Mouse (Mus musculus): ENCODE results near the gene Nkd1.

Nkd1 gene

DNA sequence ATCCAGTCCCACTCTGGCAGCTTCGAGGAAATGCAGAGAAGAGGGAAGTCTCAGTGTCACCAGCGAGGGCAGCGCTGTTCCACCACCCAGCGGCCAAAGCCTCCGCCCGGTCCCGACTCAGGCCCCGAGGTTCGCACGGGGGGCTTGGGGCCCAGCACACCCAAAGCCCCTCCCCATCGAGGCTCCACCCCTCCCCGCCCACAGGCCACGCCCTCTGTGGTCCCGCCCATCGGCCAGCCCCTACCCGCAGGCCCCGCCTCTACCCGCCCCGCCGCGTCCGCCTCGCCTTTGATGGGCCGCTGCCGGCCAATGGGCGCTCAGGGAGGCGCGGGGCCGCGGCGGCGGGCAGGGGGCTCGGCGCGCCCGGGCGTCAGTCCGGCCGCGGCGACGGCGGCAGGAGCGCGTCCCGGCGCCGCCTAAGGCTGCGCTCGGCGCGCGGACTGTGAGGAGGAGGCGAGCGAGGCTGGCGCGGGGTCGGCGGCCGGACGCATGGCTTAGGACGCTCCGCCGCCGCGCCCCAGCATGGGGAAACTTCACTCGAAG, at the start of gene Nkd1:
TSS of gene Nkd1 (plus strand) at position 370 of the 543 bp plus-strand sequence.
- peak; percentile 72 to 85 for DNase-seq (ENCODE audit: low spot score in 2 of 2)

DNA sequence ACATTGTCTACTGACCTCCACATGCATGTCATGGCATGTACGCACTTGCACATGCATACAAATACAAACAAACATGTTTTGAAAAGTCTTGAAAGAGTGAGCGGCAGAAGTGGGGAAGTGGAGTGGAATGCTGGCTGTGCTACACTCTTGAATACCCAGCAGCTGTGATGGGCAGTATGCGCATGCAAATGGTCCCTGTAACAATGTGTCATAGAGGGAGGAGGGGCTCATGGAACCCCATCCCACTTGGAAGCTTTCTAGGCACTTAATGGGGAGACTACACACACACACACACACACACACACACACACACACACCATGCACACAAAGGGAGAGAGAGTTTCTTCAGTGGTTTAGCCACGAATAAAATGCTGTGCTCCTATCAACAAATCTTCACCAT, 39.9 kb upstream of the Nkd1 start:
- no peak for DNase-seq (ENCODE audit: low spot score in 2 of 2)

DNA sequence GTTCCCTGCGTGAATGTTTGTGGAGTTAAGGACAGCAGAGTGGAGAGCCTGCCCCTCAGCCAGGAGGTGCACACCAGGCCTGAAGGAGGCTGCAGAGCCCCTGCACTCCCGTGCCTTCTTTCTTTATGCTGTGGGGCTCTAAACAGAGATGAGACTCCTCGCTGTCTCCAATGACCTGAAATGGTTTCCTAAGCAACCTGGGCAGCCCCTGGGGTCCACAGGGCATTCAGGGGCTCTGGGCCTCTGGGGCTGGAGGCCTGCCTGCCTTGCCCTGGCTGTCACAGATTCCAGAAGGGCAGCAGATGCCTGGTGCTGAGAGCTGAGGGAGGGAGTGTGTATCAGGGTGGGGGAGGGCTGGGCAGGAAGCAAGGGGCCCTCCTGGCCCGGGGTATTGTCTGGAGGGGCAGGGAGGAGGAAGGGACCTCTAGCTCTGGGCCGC, 32.7 kb upstream of the Nkd1 start:
- no peak for DNase-seq (ENCODE audit: low spot score in 2 of 2)

DNA sequence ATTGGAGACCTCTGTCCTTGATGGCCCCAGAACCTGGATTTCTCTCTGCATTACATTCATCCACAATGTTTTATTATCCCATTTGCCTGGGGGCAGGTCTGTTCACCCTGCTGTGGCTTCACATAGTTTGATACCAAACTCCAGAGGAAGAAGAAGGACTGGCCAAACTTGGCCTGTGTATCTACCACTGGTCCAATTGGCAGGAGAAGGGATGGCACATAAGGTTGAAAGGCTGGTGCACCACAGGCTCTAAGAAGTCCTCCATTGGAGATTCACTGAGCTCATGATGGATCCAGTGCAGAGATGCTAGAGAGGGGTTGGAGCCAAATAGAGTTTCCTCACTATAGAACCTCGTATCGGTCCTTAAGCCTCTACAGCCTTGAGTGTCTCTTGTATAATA, 27.1 kb upstream of the Nkd1 start:
- DNase-seq (ENCODE audit: low spot score in 2 of 2) = no peak

DNA sequence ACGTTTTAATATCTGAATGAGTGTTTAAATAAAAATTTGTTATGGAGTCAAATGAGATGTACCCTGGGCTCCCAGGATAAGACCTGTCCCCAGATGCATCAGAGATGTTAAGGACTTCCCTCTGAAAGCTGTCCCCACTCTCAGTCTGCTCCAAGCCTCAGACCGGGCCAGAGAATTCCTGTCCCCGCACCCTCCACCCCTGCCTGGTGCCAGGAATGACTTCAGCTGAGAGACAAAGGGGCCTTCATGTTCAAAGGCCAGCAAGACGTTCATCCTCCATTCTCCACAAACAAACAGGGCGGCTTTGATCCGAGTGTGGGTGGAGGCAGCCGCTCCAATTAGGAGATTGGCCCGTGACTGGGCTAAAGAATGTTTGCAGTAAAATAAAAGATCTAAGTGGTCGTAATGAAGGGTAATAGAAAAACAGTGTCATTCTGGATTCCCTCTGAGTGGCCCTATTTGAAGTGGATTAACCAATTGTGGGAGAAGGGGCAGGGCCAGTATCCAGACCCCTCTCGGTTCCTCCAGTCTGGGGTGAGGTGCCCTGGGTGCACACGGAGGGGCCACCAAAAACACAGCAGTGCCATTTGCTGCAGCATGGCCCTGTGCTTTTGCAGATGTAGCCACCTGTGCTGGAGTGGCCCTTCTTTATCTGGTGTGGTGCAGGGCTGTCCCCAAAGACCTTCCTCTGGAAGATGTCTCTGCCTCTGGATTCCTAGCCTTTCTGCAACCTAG, 25.9 kb upstream of the Nkd1 start:
- DNase-seq (ENCODE audit: low spot score in 2 of 2) = no peak

DNA sequence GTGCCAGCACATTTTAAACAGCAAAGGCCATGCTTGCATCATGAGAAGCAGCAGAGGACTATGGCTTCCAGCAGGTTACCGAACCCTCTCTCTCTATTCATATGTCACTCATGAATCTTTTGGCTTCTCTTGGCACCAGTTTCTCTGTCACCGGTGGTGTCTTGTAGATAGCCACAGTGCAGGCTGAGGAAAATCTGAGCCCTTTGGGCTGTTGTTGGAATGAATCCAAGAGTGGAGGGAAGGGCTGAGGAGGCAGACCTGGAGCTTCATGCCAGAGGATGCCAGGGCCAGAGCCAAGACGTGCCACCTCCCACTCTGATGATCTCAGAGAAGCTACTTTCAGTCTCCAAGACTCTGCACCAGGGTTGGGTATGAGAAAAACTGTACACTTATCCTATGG, 19.0 kb upstream of the Nkd1 start:
- no peak for DNase-seq (ENCODE audit: low spot score in 2 of 2)

DNA sequence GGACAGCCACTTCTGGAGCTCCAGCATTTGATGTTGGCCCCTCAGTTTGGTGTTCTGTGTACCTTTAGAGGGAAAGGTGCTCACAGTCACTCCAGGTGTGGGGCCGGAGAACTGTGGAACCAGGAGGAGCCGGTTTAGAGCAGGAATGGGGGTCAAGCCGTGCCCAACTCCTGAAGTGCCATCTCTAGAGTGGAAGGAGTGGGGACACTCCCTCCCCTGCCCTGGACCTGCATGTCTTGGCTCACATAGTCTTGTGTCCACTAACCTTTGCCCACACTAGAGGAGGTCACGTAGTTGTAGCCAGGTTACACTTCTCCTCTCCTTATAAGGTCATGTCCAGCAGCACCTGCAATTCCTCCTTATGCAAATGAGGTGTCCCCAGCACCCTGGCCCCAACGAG, 14.2 kb upstream of the Nkd1 start:
- DNase-seq (ENCODE audit: low spot score in 2 of 2) = no peak

DNA sequence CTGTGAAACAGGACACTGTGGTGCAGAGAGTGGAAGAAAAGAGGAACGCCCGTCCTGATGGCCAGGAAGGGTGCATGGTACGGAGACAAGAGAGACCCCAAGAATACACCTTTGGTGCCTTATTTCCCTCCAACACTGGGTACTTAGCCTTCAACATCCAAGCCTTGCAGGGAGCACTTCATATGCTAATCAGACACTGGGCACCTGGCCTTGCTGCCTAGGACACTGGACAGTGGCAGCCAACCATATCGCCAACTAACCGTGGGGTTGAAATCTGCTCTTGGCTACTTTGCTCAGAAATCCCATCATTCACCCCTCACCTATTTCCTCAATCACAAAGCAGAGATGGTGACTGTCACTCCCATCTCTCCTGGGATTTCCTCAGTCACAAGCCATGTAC, 10.1 kb upstream of the Nkd1 start:
- no peak for DNase-seq (ENCODE audit: low spot score in 2 of 2)

DNA sequence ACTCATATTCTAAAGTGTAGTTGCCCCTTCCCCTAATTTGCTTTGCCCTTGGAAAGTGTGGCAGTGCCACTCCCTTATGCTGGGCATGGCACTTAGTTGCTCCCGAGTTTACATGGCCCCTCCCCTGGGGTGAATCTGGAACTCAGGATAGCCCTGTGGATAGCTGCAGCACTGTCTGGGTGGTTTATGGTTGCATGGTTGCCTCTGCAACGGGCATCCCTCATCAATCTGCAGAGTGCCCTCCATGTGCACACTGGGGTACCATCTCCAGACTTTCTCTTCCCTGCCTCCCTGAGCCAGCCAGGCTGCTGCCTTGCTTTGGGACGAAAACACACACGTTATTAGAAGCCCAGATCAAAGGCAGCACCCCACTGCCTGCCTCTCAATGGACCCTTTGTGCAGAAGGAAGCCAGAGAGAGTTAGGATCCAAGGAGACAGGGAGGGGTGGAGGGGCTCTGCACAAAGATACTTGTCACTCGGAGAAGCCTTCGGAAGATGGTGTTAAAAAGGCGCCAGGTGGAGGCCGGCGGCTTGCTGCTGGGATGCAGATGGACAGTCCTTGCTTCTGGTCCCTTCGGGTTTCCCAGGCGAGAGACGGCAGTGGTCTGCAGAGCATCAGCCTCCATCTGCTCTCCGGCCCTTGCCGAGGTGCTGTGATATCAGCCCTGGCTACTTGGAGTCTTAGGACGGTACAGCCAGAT, 8.9 kb upstream of the Nkd1 start:
- no peak for DNase-seq (ENCODE audit: low spot score in 2 of 2)

DNA sequence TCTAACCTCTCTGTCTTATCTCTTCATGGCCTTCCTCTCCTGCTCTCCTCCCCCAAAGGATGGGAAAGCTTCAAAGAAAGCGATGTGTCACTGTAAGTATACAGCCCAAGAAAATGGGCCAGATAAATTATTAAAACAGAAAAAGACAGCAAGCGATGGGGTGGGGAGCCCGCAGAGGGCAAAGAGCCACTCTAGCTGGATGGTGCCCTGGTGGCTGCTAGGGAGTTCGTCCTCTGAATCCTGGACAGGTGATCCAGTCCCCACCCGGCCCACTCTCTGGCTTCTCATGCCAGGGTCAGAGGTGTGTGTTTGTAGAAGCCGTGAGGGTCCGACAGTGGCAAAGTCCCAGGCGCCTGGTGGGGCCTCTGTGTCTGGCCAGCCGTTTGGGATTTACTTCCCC, 3.1 kb upstream of the Nkd1 start:
- no peak for DNase-seq (ENCODE audit: low spot score in 2 of 2)

DNA sequence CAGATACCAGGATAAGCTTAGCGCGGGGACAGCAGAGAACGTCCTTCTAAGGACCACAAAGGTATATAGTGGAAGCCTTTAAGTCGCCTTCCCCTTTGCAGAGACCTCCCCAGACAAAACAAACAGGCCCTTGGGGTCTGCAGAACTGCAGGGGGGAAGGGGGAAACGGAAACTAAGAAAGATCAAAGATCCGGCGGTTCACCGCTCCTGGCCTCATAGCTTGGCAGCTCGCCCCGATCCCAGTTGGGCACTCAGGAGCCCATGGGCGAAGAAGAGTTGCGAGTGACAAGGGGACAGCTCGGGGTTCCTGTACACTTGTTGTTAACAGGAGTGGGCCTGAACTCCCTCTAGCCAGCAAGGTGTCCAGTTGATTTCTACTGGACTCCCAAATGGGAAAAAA, 773 bp upstream of the Nkd1 start:
- no peak for DNase-seq (ENCODE audit: low spot score in 2 of 2)

DNA sequence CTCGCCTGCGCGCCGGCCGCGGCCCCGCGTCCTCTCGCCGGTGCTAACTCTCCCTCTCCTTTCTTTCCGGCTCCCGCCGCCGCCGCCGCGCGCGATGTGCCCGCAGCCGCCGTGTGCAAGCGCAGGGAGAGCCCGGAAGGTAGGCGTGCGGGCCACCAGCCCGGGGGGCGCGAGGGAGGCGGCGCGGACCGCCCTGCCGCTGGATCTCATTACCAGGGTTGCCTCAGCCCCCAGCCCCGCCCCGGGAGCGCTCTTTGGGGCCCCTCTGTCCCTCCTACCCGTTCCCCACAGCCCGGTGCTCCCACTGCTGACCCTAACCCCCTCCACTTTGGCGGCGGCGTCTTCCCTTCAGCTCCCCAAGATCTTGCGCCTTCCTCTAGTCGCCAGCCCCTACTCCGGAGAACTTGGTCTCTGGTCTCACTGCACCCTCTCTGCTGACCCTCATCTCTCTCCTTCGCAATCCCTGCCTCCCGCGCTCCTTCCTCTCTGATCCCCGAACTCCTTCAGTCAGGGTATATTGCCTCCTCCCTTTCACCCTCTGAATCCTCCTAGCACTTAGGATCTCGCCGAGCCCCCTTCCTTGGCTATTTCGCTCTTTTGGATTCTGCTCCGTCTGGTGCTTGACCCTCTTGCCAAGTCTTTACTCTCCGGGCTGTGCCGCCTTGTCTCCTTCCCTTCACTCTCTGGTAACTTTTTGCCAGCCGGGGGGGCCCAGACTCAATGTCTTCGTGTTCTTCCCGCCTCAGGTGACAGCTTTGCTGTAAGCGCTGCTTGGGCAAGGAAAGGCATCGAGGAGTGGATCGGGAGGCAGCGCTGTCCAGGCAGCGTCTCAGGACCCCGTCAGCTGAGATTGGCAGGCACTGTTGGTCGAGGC, 624 bp downstream of the Nkd1 start:
- DNase-seq (ENCODE audit: low spot score in 2 of 2) = peak in 1 of 2 experiments; percentile 66

DNA sequence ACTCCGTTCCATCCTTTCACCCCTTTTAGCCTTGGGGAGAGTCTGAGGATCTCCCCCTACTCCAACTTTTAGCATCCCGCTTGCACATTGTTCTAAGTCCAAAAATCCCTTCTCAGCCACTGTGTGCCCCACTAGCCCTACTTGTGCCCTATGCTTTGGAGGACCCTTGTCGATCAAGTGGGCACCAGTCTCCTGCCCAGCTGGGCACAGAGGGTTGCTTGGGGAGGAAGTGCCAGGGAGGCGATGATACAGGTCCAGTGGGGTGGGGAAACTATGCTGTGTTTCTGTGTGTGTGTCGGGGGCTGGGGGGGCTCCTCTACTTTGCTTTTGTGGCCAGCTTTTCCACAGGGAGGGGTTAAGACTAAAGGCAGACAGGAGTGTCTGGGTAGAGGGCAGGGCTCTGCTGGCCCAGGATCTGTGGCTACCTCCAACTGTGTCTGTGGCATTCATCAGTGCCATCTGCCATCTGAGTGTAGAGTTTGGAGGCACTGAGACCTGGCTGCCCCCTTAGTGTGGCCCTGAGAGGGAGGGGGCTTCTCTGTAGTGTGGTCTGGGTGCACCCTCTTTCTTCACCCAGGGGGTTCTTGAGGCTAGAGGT, 1.4 kb downstream of the Nkd1 start:
- DNase-seq (ENCODE audit: low spot score in 2 of 2) = no peak

DNA sequence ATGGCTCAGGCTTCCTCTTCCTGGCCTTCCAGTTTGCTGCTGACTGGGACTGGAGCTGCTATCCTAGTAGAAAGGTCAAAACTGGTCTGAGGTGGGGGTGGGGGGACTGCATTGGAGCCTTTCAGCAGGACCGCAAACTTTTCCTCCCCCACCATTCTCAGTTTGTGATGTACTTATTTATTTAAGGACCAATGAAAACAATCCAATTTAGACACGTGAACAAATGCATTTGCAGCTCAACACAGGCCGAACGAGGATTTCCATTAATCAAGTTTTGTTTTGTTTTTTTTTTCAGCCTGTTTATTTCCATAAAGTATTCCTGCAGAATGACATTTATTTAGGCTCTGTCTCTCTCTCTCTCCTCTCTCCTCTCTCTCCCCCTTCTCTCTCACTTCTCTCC, 2.5 kb downstream of the Nkd1 start:
- DNase-seq (ENCODE audit: low spot score in 2 of 2) = no peak

DNA sequence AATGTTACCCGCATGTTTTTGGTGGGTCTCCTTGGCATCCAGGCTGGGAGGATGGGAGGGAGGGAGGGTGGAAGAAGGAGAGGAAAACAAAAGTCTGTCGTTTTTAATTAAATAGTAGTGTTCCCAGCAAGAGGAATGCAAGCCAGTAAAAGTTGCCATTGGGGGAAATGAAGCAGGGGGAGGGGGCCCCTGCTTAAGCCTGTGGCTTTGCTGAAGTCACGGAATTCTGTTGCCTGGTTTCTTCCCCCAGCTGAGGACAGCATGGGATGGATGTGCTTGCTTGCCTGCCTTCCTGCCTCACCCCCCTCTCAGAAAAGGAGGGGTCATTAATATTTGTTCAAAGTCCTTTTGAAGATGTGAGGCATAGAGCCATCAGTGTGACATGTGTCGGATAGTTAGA, 3.0 kb downstream of the Nkd1 start:
- DNase-seq (ENCODE audit: low spot score in 2 of 2) = no peak

DNA sequence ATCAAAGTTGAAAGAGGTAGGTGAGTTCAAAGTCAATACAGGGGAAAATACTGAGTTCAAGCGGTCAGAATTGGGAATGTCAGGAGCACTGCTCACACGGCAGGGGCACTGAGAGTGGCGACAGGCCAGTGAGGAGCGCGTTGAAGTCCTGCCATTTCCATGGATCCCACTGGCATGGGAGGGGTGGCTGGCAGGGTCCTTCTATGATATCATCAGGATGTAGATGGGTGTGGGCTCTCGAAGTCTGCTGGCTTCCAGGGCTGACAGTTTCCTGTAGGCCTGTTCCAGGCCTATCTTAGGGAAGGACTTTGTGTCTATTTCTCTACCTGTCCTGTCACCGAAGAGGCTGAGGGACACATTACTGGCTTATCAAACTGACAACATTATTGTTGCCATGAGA, 3.7 kb downstream of the Nkd1 start:
- no peak for DNase-seq (ENCODE audit: low spot score in 2 of 2)

DNA sequence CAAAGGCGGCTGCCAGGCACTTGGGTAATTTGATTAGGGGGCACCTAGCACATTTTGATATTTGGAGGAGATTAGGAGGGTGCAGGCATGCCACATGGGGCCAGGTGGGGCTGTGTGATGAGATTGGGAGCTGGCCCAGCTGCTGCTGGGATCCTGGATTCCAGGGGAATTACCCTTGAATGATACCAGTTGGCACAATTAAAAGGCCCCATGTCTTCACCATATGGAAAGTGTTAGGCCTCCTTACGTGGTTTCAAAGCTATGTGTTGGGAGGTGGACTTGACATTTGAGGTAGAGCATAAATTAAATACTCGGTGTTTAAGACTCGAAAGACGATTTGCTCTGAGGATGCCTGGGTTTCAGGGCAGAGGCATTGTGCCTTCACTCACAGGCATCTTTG, 5.1 kb downstream of the Nkd1 start:
- DNase-seq (ENCODE audit: low spot score in 2 of 2) = no peak

DNA sequence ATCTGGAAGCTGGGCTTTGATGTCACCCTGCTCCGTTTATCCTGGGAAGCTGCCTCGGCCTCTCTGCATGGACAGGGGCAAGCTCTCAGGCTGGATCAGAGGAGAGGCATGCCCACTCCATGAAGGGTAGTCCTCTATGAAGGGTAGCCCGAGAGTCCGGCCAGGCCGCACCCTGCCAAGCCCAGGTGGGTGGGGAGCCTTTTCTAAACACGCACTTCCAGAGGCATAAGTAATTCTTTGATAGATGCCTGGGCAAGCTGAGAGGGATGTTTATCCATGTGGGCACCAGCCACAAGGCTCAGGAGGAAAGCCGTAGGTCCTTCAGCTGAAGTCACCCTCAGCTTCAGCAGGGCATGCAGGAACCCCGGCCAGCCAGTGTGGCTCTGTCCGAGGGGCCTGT, 7.0 kb downstream of the Nkd1 start:
- no peak for DNase-seq (ENCODE audit: low spot score in 2 of 2)

DNA sequence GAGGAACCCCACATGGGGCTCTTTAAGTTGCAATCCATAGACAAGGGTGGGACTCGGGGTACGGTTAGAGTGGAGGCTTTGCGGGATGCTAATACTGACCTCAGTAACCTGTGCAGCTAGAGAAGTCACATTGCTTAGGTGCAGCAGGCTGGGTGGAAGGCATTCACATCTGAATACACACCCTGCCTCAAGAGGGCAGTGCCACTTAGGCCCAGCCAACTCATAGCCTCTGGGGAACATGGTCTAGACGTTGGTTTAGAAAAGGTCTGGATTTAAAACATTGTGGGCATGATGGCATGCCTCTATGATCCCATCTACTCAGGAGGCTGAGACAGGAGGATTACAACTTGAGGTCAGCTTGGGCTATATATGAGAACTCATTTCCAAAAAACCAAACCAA, 8.6 kb downstream of the Nkd1 start:
- no peak for DNase-seq (ENCODE audit: low spot score in 2 of 2)

DNA sequence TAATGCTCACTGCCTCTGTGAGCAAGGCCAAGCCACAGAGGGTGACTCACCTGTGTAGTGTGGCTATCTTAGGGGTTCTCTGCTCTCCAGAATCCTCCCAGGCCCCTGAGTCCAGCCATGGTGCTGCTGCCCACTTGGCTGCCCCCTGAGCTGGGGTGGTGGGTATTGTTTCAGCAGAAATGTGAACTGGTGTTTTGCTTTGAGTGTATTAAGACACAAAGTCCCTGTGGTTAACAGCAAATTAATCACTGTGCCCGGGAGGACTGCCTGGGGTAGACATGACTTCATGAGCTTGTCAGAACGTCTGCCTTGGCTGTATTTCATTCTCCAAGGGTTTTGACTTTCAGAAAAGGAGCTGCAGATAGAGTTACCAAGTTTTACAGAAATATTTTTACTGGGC, 15.9 kb downstream of the Nkd1 start:
- DNase-seq (ENCODE audit: low spot score in 2 of 2) = no peak

DNA sequence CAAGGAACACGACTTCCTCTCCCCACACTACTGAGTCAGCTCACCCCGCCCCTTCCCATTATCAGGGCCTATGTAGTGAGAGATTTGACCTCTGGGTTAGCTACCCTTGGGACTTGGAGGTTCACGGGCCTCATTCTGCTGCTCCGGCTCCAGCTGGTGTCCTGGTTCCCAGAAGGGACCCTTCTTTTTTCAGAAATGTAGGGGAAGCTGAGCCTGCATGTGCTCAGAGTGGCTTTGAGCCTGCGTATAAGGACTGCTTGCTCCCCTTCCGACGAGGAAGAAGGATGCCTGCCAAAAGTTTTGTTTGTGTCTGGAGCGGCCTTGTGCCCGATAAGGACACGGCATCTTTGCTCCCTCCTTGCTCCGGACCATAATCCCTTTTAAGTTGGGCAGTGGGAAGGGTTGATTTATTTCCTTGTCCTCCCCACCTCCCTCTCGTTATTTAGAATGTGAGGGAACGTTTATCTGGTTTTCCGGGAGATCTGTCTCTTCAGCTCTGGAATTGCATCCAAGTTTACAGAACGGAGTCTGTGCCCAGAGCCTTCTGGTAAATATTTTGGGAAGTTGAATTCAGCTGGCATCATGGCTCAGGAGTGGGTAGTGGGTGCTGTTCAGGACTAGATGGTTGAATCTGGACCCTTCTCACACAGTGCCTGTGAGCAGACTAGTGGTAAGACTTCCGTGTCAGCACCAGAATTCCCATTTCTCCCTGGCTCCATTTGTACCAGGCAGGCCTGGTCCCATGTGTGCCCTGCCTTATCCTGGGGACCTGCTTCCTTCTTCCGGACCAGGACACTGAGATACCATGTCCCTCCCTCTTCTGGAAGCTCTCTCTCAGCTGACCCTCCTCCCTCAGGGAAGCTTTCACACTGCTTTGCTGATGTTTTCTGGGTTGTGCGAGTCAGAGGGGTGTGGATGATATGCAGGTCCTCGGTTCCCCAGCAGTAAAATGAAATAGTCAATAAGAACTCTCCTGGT, 17.1 kb downstream of the Nkd1 start:
- no peak for DNase-seq (ENCODE audit: low spot score in 2 of 2)

Data from spleen, postnatal 4 days (tissue).